Mouse (Mus musculus) right cerebral cortex, postnatal 4 days (tissue): ENCODE measurements around the gene Cdk7.
"Not testable (repeated sequence)": the region's sequence is repeated elsewhere in the genome, so short reads cannot be mapped to it uniquely, and the experiment has no call there.

Source experiments
- DNase-seq: peaks from one replicate; pipeline ENCODE4 v3.0.0-alpha.2; 2022

Gene Cdk7

GRCm38 (mm10) chr13:100730861-100731176 lies at the start of gene Cdk7:
TSS of gene Cdk7 (minus strand) at chr13:100730939.
- DNase-seq, result peak; percentile 88

GRCm38 (mm10) chr13:100777491-100777890 lies 46.8 kb upstream of the Cdk7 start:
- no peak for DNase-seq

- no peak for DNase-seq
Observed at GRCm38 (mm10) chr13:100776710-100777109, 46.0 kb upstream of the Cdk7 start.

GRCm38 (mm10) chr13:100776056-100776419 lies 45.3 kb upstream of the Cdk7 start:
- DNase-seq, result peak; percentile 5

- DNase-seq, result peak; percentile 79
Observed at GRCm38 (mm10) chr13:100775252-100776055, 44.7 kb upstream of the Cdk7 start, which contains the start of gene Cenph. TSS of gene Cenph (minus strand) at chr13:100775899.

- no peak for DNase-seq
Observed at GRCm38 (mm10) chr13:100774704-100775103, 44.0 kb upstream of the Cdk7 start.

- DNase-seq, result no peak
Observed at GRCm38 (mm10) chr13:100755329-100755728, 24.6 kb upstream of the Cdk7 start.

- no peak for DNase-seq
Observed at GRCm38 (mm10) chr13:100754186-100754585, 23.4 kb upstream of the Cdk7 start.

- DNase-seq, result no peak
Observed at GRCm38 (mm10) chr13:100753011-100753410, 22.3 kb upstream of the Cdk7 start.

GRCm38 (mm10) chr13:100752529-100752928 lies 21.8 kb upstream of the Cdk7 start:
- no peak for DNase-seq

GRCm38 (mm10) chr13:100751402-100751801 lies 20.7 kb upstream of the Cdk7 start:
- no peak for DNase-seq

GRCm38 (mm10) chr13:100750799-100751198 lies 20.1 kb upstream of the Cdk7 start:
- DNase-seq, result no peak

- no peak for DNase-seq
Observed at GRCm38 (mm10) chr13:100748638-100749037, 17.9 kb upstream of the Cdk7 start.

- no peak for DNase-seq
Observed at GRCm38 (mm10) chr13:100746090-100746489, 15.4 kb upstream of the Cdk7 start.

- peak; percentile 78 for DNase-seq
Observed at GRCm38 (mm10) chr13:100744036-100744744, 13.5 kb upstream of the Cdk7 start, which contains the start of gene Mrps36. TSS of gene Mrps36 (minus strand) at chr13:100744659.

- DNase-seq, result no peak
Observed at GRCm38 (mm10) chr13:100743346-100744035, 12.8 kb upstream of the Cdk7 start.

GRCm38 (mm10) chr13:100742831-100743230 lies 12.1 kb upstream of the Cdk7 start:
- DNase-seq, result no peak

- no peak for DNase-seq
Observed at GRCm38 (mm10) chr13:100732756-100733155, 2.0 kb upstream of the Cdk7 start.

- DNase-seq, result not testable (repeated sequence)
Observed at GRCm38 (mm10) chr13:100731462-100732046, 815 bp upstream of the Cdk7 start.

GRCm38 (mm10) chr13:100730153-100730860 lies 432 bp downstream of the Cdk7 start:
- DNase-seq, result no peak

- DNase-seq, result not testable (repeated sequence)
Observed at GRCm38 (mm10) chr13:100728530-100728929, 2.2 kb downstream of the Cdk7 start.

- no peak for DNase-seq
Observed at GRCm38 (mm10) chr13:100728086-100728485, 2.7 kb downstream of the Cdk7 start.

GRCm38 (mm10) chr13:100725194-100725593 lies 5.5 kb downstream of the Cdk7 start:
- no peak for DNase-seq
